Mouse (Mus musculus) right cerebral cortex, postnatal 25 days (tissue): ENCODE measurements at regions not wholly inside any gene's neighbourhood (a gene's known extent, or its start where the extent isn't known, plus 50 kb on each side); places are given as distances from the start of the nearest gene placed in this dataset.

Experiments
- DNase-seq: peaks from one replicate; pipeline ENCODE4 v3.0.0; 2022

DNA sequence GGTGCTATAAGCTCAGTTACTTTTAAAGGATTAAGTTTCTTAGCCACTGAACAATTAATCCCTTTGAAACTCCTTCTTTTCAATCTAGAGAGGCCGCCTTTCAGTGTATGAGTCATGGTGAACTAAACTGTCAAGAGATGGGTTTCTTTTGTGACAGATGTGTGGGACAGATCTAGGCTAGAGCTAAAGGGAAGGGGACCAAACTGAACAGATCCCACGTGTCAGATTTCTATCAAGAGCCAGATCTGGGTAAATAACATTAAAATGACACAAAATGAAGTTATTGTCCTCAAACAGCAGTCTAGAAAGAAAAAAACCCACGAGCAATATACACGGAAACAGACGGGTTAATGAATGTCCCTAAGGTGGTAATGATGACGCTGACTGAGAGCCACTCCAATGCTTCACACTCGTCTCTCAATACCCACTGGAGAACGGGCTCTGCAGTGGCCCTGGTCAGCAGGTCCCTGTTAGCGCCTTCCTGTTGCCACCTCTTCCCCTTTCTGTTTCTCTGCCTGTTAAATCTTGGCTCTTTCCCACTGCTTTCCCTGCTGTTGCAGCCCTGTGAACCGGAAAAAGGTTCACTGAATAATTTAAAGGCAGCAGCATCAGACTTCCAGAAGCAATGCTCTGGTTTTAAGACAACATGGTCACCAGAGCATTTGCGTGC, 52.7 kb upstream of the Rab3gap2 start:
- no peak for DNase-seq

DNA sequence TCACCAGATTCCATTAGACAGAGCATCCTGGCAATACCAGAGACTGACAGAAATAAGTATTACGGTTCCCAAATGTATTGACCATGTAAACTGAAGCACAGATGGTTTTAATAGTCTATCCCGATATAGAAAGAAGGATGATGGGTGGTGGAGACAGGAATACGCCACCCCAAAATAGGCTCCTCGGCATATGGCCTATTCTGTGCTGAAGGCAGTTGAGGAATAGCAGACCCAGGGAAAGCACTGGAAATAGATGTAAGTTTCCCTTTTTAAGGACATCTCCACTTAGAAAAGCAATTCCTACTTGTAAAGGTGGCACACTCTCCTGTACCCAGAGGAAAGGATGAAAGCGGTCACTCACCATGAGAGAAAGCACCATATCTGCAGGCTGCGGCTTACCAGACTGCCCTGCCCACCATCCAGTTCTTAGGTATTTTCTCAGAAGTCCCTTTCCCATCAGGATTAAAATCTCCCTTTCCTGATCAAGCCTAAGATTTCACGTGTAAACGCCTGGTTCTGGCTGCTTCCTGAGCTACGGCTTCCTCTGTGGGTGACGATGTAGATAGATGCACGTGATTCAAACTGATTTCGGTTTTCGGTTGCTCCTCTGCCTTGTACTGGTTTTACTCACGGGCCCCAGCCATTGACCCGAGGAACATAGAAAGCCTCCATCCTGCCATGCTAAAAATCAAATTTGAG, 53.3 kb upstream of the Rab3gap2 start:
- peak; percentile 33 for DNase-seq

DNA sequence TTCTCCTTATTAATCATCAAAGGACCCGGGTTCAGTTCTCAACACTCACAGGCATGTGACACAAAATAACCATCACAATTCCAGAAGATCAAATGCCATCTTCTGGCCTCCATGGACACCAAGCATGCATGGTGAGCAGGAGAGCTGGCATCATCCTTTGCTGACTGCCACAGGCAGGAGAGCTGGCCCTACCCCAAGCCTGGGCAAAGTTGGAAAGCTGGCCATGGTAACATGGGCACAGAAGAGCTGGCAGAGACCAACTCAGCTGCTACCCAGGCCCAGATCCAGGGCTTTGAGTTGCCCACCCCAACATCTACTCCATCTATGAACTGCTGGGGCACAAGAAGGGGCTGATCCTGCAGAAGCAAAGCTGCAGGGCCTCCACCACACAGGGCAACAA, 59.1 kb upstream of the Rab3gap2 start:
- no peak for DNase-seq

DNA sequence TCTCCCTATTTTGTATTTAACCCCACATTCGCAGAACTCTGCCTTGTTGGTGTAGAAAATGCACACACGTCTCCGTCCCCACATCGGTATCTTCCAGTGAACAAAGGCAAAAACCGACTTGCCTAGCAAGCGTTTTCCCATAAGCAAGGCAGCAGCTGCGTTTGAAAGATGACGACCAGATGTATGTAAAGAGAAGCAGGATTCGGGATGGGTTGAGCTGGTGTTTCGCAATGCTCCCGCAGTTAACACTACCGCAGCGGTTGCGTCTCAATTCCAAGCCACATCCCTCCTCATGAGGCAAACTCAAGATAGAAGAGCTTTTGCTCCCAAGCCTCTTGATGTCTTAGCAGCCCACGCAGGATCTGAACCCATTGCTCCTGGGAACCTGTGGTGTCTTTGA, 59.9 kb upstream of the Rab3gap2 start:
- DNase-seq = no peak

DNA sequence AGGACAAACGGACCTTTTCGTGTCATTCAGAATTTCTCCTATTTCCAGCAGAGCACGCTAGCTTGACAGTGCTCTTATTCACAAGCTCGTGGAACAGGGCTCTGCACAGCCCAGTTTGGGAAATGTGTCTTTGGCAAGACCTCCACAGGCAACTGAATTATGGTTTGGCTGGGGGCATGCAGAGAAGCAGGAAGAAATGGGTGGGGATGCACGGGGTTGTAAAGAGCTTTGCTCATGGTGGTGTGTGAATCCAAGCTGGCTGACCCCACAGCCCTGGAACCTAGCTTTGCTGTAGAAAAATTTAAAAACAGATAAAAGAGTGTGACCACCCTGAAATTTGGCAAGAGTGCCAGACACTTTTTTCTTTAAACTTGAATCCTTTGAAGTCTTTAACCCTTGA, 63.6 kb upstream of the Rab3gap2 start:
- no peak for DNase-seq

DNA sequence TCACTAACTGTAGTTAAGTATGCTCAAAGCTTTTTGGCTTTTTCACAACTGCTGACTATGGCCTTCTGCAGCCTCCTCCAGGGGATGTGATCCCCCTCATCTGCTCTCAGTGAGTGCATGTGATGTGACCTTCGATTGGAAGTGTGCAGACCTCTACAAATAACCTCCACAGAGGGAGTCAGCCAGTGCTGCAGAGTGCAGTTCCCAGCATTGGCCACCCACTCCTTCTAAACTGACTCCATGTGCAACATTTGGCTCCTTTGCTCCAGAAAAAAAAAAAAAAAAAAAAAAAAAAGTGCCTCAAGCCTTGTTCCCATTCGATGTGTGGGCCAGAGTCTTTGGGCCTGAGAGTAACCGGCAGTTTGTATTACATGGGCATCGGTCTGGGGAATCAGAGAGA, 75.7 kb upstream of the Rab3gap2 start:
- DNase-seq = no peak

DNA sequence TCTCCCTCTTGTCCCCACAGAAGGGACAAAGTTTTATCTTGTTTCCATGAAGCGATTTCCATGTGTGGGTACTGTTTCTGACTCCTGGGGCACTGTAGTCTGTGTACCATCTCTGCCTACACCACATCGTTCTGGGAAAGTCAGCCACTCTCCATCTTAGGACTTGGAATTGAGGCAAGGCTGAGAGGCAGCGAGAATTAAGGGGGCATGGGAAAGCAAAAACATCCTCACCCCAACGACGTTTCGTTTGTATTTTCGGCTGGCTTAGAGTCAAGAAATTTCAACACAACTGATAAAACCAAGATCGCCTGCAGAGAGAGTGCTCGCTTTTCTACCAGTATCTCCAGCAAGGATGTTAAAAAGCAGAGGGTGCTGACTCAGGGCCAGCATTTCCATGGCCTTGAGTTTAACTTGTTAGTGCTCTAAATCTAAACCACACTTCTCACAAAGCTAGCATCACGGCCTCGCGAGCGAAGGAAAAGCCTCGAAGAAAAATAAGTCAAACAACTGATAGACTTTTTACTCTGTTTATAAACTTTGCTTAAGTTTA, 78.1 kb upstream of the Rab3gap2 start:
- DNase-seq = no peak

DNA sequence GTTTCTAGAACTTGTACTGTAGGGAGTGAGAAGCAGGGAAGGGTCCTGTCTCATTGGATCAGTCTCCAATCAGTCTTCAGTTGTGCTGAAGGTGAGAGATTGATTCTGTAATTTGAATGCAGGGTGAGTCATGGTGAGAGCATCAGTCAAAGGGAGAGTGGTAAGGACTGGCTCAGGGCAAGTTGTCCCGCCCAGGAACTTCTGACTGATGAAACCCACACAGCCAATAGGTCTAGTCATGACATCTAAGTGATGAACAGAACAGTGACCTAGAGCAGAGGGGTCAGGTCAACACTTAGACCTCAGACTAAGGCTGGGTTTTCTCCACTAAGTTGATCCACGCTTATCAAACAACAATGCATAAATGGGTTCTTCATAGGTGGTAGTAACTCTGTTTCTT, 82.4 kb upstream of the Rab3gap2 start:
- DNase-seq = no peak

DNA sequence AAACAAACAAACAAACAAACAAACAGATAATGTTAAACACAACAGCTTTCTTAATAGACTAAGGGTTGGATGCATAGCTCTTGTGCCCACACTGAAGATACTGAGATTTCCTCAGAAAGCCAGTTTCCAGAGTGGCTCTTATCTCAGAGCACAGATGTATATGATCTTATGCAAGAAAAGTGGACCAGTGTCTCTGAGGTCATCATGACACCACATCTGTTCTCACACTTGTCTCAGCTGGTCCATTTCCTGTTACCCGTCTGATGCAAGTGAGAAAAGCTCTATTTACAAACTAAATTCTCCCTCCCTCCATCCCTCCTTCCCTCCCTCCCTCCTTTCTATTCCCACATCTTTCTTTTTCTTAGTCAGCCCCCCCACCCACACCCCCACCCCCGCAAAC, 83.5 kb upstream of the Rab3gap2 start:
- DNase-seq = no peak

DNA sequence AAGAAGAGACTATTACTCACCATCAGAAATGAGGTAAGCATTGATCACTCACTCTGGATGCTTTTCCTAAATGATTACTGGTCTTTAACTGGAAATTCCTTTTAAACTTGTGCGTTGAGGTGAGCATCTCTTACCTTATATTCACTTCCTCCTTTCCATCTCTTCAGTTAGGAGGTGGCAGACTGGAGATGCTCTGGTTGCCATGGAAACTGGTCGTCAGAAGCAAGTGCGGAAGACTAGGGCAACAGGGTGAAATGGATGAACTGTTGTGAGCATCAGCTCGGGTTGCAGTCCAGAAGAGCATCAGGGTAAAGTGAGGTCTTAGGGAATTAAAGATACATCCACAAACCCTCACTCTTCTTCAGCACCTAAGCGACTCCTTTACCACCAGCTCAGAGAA, 86.2 kb upstream of the Rab3gap2 start:
- no peak for DNase-seq

DNA sequence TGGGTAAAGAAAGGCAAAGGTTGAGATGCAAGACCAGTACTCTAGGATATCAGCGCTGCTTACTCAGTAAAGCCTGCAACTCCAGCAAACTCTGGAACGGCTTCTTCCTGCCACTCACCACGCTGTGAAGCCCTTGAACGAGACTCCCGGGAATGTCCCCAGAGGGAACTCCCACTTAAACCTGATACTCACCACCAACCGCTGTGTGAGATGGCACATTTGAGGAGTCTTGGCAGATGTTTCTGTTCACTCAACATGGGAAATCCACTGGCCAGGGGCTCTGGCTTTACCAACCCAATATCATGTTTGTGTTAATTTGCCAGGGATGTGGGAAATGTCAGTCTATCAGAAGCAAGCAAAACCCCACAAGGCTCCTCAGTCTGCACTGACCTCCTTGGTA, 90.2 kb upstream of the Rab3gap2 start:
- DNase-seq = no peak

DNA sequence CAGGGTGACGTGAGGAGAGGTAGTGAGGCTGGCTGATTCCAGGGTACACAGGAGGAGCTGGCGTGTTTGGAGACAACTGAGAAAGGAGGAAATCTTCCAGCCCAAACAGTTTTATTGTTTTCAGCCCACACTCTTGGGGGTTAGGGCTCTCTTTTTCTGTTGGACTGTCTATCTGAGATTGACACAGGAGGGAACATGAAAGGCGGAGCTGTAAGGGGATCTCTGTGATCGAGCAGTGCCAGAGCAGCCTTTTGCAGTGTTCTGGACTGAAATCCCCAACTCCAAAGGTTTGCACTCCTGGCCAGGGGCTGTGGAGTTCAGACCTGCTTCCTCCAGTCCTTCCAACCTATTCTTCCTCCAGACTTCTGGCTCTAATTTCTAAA, 91.9 kb upstream of the Rab3gap2 start:
- DNase-seq = no peak

DNA sequence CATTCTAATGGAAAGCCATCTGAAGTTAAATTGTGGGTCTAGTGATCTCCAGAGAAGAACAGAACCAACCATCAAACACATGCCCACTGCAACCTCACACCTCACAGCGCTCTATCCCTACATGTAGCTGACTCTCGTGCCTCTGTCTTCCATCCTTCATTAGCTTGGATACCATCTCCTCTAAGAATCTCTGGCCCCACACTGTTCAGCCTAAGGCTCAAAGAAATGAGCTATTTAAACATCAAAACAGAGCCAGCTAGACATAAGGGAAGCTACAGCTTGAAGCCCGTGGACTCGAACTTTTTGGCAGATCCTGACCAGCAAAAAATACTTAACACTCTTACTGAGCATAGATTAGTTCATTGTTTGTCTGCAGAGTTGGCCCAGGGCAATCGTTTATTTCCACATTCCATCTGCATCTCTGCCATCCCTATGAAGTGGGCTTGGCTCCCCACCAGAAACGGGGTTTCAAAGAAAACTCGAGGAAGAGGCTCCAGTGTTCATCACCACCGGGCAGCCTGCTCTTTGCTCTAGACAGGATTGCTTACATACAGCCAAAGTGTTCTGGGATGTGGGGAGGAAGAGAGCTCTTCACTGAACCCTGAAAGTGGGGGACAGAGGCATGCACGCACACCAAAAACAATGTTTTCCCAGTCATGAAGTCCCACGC, 92.4 kb upstream of the Rab3gap2 start:
- no peak for DNase-seq

DNA sequence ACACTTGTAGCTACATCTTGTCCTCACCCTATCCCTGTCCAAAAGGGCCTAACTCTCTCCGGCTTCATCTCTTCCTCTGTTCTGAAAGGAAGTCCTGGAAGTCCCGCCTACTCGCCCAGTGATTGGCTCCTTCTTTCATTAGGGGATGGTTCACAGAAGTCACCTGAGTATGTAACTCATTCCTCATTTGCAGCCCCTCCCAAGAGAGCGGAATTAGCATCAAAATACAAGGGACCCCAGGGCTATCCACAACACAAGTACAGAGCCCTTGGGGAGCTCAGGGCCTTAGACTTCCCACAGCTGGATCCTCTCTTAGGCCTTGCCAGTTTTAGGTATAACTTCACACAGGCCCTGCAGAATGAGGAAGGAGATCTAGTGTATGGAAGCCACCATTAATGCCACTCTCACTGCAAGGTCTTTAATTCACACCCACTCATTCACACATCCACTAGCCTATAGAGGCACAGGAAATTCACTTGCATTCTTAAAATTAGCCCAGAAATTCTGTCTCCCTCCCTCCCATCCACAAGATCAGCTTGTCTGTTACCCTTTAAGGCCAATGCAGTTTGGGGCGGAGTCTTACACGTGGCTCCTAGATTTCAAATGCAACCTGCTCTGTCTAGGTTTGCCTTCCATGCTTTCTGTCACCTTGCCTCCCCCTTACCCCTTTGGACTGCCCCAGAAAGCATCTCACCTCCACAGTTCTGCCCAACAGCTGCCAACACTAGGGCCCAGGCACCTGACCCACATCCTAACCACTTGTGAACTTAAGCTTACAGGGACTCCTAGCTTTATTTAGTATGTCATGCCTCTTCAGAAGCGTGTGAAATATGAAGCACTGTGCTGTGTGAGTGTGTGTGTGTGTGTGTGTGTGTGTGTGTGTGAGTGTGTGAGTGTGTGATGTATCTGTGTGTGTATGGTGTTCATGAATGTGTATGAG, 98.7 kb upstream of the Rab3gap2 start:
- DNase-seq = no peak

DNA sequence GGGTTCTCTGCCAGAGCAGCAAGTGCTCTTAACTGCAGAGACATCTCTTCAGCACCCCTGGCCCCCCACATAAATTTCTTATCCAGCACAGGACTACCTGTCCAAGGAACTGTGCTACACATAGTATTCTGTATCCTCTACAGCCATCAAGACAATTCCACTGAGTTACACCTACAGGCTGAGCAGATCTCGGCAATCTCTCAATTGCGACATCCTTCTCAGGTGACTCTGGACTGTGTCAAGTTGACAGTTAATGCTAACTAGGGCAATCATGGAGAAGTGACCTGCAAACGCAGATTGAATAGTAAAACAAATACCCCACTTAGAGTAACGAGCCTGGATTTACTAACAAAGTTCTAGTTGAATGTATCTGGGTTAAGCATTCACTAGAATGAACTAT, 100.1 kb upstream of the Rab3gap2 start:
- no peak for DNase-seq

DNA sequence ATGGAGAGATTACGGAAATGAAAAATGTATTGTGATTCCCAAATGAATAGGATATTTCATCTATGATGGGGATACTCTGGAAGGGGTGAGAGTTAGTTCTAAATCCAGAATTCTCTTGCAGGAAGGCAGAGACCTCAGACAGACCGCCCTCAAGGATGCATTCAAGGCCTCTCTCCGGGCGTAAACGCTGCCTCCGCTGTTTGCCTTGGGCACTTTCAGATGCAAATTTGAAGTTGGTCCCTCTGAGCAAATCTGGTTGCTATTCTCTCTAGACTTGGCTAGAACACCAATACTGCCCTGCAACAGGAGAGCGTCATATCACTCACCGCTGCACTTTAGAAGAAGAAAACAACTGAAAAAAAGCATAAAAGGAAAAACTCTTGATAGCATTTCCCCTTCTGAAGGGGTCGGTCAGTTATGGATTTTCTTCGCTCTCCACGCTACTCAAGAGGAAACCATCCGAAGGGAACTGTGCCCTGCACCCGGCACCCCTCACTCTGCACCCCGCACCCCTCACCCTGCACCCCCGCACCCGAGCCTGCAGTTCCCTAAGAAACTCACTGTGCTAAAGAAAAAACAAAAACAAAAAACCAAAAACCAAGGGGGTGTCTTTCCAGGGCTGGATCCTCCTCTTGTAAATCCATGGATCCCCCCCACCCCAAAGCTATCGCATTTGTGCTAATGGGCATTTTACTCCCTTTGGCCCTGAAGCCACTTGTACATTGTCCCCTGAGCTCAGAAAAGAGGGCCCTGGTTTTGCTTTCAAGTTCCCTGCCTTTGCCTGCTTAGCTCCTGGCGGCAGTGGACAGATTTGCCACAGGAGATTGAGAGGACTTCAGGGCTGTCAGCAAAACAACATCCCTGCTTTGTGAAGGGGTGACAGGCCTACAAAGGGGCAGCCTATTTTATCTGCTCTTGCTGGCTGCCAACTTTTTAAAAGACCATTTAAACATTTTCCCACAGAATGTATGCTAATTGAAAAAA, 99.9 kb upstream of the Mark1 start:
- no peak for DNase-seq

DNA sequence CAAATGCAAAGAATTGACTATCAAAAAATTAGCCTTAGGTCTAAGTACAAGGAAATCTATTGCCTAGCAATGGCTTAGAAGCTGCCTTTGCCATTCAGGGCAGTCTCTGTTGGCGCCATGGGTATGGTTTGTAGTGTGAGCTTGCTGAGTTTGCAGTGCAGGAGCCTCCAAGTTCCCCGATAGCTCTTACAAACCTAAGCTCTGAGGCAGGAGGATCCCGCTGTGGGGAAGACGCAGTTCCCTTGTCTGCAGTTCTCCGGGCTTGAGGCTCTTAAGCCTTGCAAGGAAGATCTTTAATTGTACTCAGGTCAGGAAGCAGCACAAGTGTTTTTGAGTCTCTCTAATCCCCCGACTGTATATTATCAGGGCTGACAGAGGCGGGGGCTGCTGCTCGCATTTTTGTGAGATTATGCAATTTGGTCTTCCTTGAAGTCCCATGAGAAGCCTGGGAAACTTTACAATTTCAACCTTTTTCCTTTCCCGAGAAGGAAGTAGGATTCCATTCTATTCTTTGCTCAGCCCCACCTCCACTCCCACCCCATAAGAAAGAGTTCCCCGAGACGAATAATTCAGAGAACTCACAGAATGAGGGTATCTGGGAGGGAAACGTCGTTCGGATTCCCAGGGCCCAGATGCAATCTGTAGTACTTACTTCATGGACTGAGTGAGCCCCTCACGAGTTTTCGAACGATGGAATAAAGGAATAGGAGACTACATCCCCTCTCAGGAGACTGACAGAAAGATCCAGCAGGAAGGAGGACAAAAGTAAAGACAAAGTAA, 99.0 kb upstream of the Mark1 start:
- no peak for DNase-seq

DNA sequence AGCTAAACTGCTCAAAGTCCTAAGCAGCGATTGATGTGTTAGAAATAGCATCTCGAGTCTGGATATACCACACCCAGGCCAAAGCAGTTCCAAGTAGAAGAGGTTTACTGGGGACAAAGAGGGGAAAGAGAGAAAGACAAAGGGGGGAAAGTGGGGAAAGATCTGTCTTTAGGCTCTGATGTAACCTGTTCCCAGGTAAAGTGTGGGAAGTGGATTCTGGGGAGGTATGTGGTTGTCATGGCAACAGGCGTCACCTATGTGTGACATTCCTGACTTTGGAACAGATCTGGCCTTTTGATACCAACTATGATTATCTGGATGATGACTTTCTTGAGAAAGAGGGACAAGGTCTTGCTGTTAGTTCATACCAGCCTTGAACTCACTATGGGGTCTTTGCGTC, 97.4 kb upstream of the Mark1 start:
- no peak for DNase-seq

DNA sequence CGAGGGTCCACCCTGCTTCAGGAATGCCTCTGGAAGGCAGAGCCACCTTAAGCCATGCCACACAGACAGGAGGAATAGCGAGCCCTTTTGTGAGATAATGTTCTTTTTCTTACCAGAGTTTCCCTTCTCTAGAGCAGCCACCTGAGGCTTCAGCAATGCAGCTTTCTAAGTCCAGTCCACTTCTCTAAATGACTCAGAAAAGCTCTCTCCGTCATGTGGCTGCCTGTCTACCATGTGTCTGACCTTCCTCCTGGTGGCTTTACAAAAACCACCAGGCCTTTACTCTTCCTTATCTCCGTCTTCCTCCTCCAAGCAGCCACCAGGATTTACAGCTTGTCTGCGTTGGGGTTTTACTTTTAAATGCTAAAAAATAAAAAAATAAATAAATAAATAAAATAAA, 93.4 kb upstream of the Mark1 start:
- no peak for DNase-seq

DNA sequence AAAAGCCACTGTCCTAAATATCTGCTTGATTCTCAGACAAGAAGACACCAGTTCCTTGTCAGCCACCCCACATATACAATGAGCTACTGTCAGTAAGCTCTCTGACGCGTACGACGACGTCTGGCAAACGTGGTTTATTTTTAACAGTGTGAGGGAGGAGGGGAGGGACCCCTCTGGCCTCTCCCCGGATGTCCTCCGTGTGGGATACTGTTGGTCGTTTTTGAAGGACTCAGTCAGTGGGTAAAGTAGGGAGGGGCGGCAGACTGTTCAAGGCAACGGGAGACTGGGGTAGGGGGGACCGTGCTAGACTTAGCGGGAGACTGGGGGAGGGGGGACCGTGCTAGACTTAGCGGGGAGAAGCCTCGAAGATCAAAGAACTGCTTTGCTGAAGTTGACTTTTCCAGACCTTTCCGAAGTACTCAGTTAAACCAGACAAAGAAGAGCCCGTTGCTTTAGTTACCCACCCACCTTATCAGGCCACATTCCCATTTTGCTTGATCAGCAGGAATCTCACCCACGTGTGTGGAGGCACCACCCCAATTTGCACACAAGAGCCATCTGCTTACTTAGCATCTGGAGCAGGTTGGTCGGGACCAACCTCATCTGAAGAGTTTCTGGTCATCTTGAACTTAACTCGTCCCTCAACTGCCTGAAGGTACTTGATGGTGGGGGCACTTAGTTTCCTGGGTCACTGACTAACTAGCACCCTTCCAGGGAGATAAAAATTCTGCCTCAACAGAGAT, 92.6 kb upstream of the Mark1 start:
- DNase-seq = no peak
